Comparison of ENCODE assay signal across 8 mouse cellular contexts in genomic region chr12:51691845-51692632, GRCm38 (mm10). TPM values are rescaled to one million over a fixed set of nuclear protein-coding genes. Genes with fewer than 3 reads are reported as not detected.
A peak's percentile ranks its signal among the peaks of the same experiment; 100 is the strongest.
DNase-seq lines count a peak whose midpoint lies in the region; ATAC-seq lines count a peak whose summit lies in the region.

Gene Strn3, minus strand, starts transcription at chr12:51691897.

- DNase-seq in B cell, adult 2 months = peak; percentile 93 to 94
- peak; percentile 99 for DNase-seq in brain, adult 2 months (ENCODE audit: low read depth, low spot score)
- DNase-seq in heart, embryonic 10.5 days (ENCODE audit: low spot score) = peak; percentile 99
- DNase-seq in liver = peak; percentile 98
- peak; percentile 95 to 97 for DNase-seq in spleen, postnatal 4 days (ENCODE audit: low spot score in 2 of 2)

- ATAC-seq in erythroblast, adult 5-6 weeks (replicated peaks; ENCODE audit: low FRiP score, poor library complexity, severe bottlenecking) = peak; percentile 94
- peak; percentile 97 for ATAC-seq in kidney, embryonic 15.5 days (replicated peaks; ENCODE audit: low FRiP score)
- ATAC-seq in monocyte, adult 5-6 weeks (replicated peaks; ENCODE audit: insufficient number of reproducible peaks, low FRiP score, low TSS enrichment, poor library complexity, severe bottlenecking) = peak; percentile 95

- H3K27ac ChIP-seq in heart, embryonic 10.5 days = peak within 1 kb of the TSS; percentile 100
- H3K27ac ChIP-seq in kidney, embryonic 15.5 days = peak within 1 kb of the TSS; percentile 100

- under 1% methylated on average over 48 of the region's 56 CpGs for WGBS in heart, embryonic 10.5 days
- WGBS in kidney, embryonic 15.5 days = under 1% methylated on average over 39 of the region's 56 CpGs

- no peaks in the 10 kb centered on the region for H3K27me3 ChIP-seq in heart, embryonic 10.5 days (ENCODE audit: insufficient read depth, poor library complexity, severe bottlenecking)
- H3K27me3 ChIP-seq in kidney, embryonic 15.5 days = no peaks in the 10 kb centered on the region

- no peaks in the 10 kb centered on the region for H3K9me3 ChIP-seq in heart, embryonic 10.5 days
- H3K9me3 ChIP-seq in kidney, embryonic 15.5 days (replicated peaks) = no peaks in the 10 kb centered on the region

- no peaks in the 10 kb centered on the region for H3K36me3 ChIP-seq in heart, embryonic 10.5 days
- H3K36me3 ChIP-seq in kidney, embryonic 15.5 days = no peaks in the 10 kb centered on the region

- peak within 1 kb of the TSS; percentile 57 for H3K4me2 ChIP-seq in kidney, embryonic 15.5 days

- H3K4me3 ChIP-seq in heart, embryonic 10.5 days = peak within 1 kb of the TSS; percentile 95
- H3K4me3 ChIP-seq in kidney, embryonic 15.5 days (replicated peaks) = peak within 1 kb of the TSS; percentile 97

- peaks cover 35% of the 10 kb centered on the region for H3K4me1 ChIP-seq in heart, embryonic 10.5 days
- H3K4me1 ChIP-seq in kidney, embryonic 15.5 days = peaks cover 15% of the 10 kb centered on the region

- H3K9ac ChIP-seq in kidney, embryonic 15.5 days = peak within 1 kb of the TSS; percentile 99

RNA-seq across cellular contexts. Expression of gene Strn3, which starts in this region (rescaled TPM):
- total RNA-seq in erythroblast, adult 5-6 weeks (2015; ENCODE audit: low replicate concordance) = 26.3 and 34.3 TPM in 2 replicates
- 77.8 and 81.8 TPM in 2 replicates for total RNA-seq in erythroblast, adult 5-6 weeks (2017; ENCODE audit: low replicate concordance)
- polyA plus RNA-seq in heart, embryonic 10.5 days (2016; fragmentation: Nextera tagmentation; extraction: Ambion mirVana) = 37.6 and 39.3 TPM in 2 replicates
- 45.5 and 45.7 TPM in 2 replicates for polyA plus RNA-seq in kidney, embryonic 15.5 days (2015; fragmentation: Nextera tagmentation; extraction: Ambion mirVana)
- 96.7 to 110 TPM (median 107 TPM) in 3 replicates for total RNA-seq in monocyte, adult 5-6 weeks (2017)

Comparison
In these comparisons a context has a peak if more than half of its experiments do, and no peak if none do; other contexts are left out.
1. Peak in every context shown above with its lines: DNase-seq, ATAC-seq, H3K4me3 ChIP-seq and H3K27ac ChIP-seq.